Mouse (Mus musculus): Measurements from ENCODE around the gene Arpc4. TPM values are rescaled to one million over a fixed set of nuclear protein-coding genes. Genes with fewer than 3 reads are reported as not detected.

The Arpc4 gene
- polyA plus RNA-seq, 1 experiment from 2014 or later = 208 TPM

DNA sequence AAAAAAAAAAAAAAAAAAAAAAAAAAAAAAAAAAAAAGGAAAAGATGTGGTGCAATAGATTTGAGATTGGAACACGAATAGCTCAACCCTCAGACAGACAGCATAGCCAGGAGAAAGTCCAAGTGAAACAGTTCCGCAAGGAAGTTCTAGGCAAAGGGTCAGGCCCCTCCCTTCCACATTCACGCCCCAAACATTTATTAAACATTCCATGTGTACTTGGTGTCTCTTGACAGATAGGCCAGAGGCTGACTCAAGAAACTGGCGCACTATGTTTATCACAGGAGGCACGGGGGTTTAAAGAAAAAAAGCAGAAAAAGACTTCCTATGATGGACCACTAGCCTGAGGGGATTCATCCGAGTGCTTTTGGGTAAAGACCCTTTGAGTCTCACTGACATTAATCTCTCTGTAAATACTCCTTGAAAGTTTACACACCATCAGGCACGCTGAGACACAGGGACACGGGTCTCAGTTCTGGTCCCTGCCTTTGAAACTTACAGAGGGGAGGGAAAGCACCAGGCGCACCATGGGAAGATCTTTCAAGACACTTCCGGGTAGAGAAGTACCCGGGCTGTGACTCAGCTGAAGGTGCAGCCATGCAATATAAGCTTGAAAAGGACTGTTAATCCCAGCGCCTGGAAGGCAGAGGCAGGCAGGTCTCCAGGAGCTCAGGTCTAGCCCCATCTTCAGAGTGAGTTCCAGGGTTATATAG, 61.0 kb downstream of the Arpc4 start:
- Histone ChIP-seq H3K9ac (ENCODE audit: low read depth, low read length) (no peak overlapping the region), H3K4me3 (ENCODE audit: low read depth, low read length) (no peak overlapping the region), H3K4me2 (replicated peaks; ENCODE audit: low read depth, low read length) (no peak overlapping the region), H3K27ac (ENCODE audit: low read depth, low read length) (no peak overlapping the region), H3K27me3 (ENCODE audit: control insufficient read depth, insufficient read depth, low read length) (no peaks in the 10 kb centered on the region), H3K9me3 (ENCODE audit: control insufficient read depth, low read length) (no peaks in the 10 kb centered on the region), H3K4me1 (replicated peaks; ENCODE audit: control insufficient read depth, insufficient read depth, low read length) (no peaks in the 10 kb centered on the region), H3K36me3 (ENCODE audit: control insufficient read depth, insufficient read depth, low read length) (no peaks in the 10 kb centered on the region)
- DNase-seq (ENCODE audit: low spot score) = no peak
- 69% methylated on average over 12 of the region's 12 CpGs for WGBS
- no peak for ATAC-seq (ENCODE audit: low FRiP score)

Other genes starting within 250 kb of the Arpc4 start
- 7.0 and 7.9 TPM in 2 replicates for gene Lhfpl4, start 182.7 kb upstream of the Arpc4 start, polyA plus RNA-seq (2014; fragmentation: Nextera tagmentation; extraction: Ambion mirVana)
- gene Mtmr14, start 140.3 kb upstream of the Arpc4 start, polyA plus RNA-seq (2014; fragmentation: Nextera tagmentation; extraction: Ambion mirVana) = 44.7 and 46.8 TPM in 2 replicates
- gene Cpne9, start 95.8 kb upstream of the Arpc4 start, polyA plus RNA-seq (2014; fragmentation: Nextera tagmentation; extraction: Ambion mirVana) = 0.24 and 0.29 TPM in 2 replicates
- gene Brpf1, start 71.0 kb upstream of the Arpc4 start, polyA plus RNA-seq (2014; fragmentation: Nextera tagmentation; extraction: Ambion mirVana) = 19.4 and 22.0 TPM in 2 replicates
- gene Ogg1, start 51.1 kb upstream of the Arpc4 start, polyA plus RNA-seq (2014; fragmentation: Nextera tagmentation; extraction: Ambion mirVana) = 10.5 and 10.6 TPM in 2 replicates
- gene Camk1, start 34.1 kb upstream of the Arpc4 start, polyA plus RNA-seq (2014; fragmentation: Nextera tagmentation; extraction: Ambion mirVana) = 56.3 and 57.7 TPM in 2 replicates
- 56.3 and 60.2 TPM in 2 replicates for gene Tada3, start 232 bp upstream of the Arpc4 start, polyA plus RNA-seq (2014; fragmentation: Nextera tagmentation; extraction: Ambion mirVana)
- gene Ttll3, start 11.1 kb downstream of the Arpc4 start, polyA plus RNA-seq (2014; fragmentation: Nextera tagmentation; extraction: Ambion mirVana) = 4.1 and 4.2 TPM in 2 replicates
- 23.0 and 26.3 TPM in 2 replicates for gene Rpusd3, start 41.2 kb downstream of the Arpc4 start, polyA plus RNA-seq (2014; fragmentation: Nextera tagmentation; extraction: Ambion mirVana)
- not detected in 2 replicates for gene Cidec, start 57.6 kb downstream of the Arpc4 start, polyA plus RNA-seq (2014; fragmentation: Nextera tagmentation; extraction: Ambion mirVana)
- 75.1 and 79.7 TPM in 2 replicates for gene Jagn1, start 64.5 kb downstream of the Arpc4 start, polyA plus RNA-seq (2014; fragmentation: Nextera tagmentation; extraction: Ambion mirVana)
- gene Il17re, start 80.4 kb downstream of the Arpc4 start, polyA plus RNA-seq (2014; fragmentation: Nextera tagmentation; extraction: Ambion mirVana) = 0.77 and 0.88 TPM in 2 replicates
- 2.7 and 3.2 TPM in 2 replicates for gene Il17rc, start 93.3 kb downstream of the Arpc4 start, polyA plus RNA-seq (2014; fragmentation: Nextera tagmentation; extraction: Ambion mirVana)
- 29.6 and 32.6 TPM in 2 replicates for gene Creld1, start 105.2 kb downstream of the Arpc4 start, polyA plus RNA-seq (2014; fragmentation: Nextera tagmentation; extraction: Ambion mirVana)
- 0.73 and 0.77 TPM in 2 replicates for gene Prrt3, start 123.8 kb downstream of the Arpc4 start, polyA plus RNA-seq (2014; fragmentation: Nextera tagmentation; extraction: Ambion mirVana)
- 90.5 and 90.7 TPM in 2 replicates for gene Emc3, start 153.5 kb downstream of the Arpc4 start, polyA plus RNA-seq (2014; fragmentation: Nextera tagmentation; extraction: Ambion mirVana)
- gene Fancd2, start 153.6 kb downstream of the Arpc4 start, polyA plus RNA-seq (2014; fragmentation: Nextera tagmentation; extraction: Ambion mirVana) = 10.8 and 14.3 TPM in 2 replicates
- gene Fancd2os, start 222.6 kb downstream of the Arpc4 start, polyA plus RNA-seq (2014; fragmentation: Nextera tagmentation; extraction: Ambion mirVana) = 0.45 TPM in 1 of 2 replicates, not detected in the other
- gene Brk1, start 226.7 kb downstream of the Arpc4 start, polyA plus RNA-seq (2014; fragmentation: Nextera tagmentation; extraction: Ambion mirVana) = 221 and 224 TPM in 2 replicates
- gene Vhl, start 245.8 kb downstream of the Arpc4 start, polyA plus RNA-seq (2014; fragmentation: Nextera tagmentation; extraction: Ambion mirVana) = 63.0 and 64.4 TPM in 2 replicates

Measured in hindbrain, embryonic 11.5 days (tissue).